Mouse (Mus musculus): ENCODE data around the gene Zxdc. TPM values are rescaled to one million over a fixed set of nuclear protein-coding genes. Genes with fewer than 3 reads are reported as not detected.

The Zxdc gene
- polyA plus RNA-seq, 1 experiment from 2014 or later: 10.4 TPM

- Histone ChIP-seq H3K27me3 (ENCODE audit: control insufficient read depth, insufficient read depth, low read length) (no peaks in the 10 kb centered on the region), H3K36me3 (ENCODE audit: control insufficient read depth, insufficient read depth, low read length) (no peaks in the 10 kb centered on the region), H3K27ac (ENCODE audit: low read length) (no peak within 1 kb of the TSS), H3K9ac (replicated peaks; ENCODE audit: low read depth, low read length) (no peak within 1 kb of the TSS), H3K4me3 (ENCODE audit: low read depth, low read length) (no peak within 1 kb of the TSS), H3K4me2 (replicated peaks; ENCODE audit: low read depth, low read length) (no peak within 1 kb of the TSS), H3K9me3 (ENCODE audit: control insufficient read depth, low read depth, low read length) (no peaks in the 10 kb centered on the region), H3K4me1 (ENCODE audit: control insufficient read depth, insufficient read depth, low read length) (no peaks in the 10 kb centered on the region)
- 82% methylated on average over 7 of the region's 7 CpGs for WGBS
- ATAC-seq (ENCODE audit: insufficient number of reproducible peaks, insufficient read depth, low FRiP score, low read depth): no peak; the same call in 1 of the 2 replicates
Observed at GRCm38 (mm10) chr6:90332561-90333425, 36.5 kb upstream of the Zxdc start, which contains the start of gene Uroc1. Uroc1 (plus strand) TSS chr6:90333284.

- no peak for ATAC-seq (ENCODE audit: insufficient number of reproducible peaks, insufficient read depth, low FRiP score, low read depth)
Observed at GRCm38 (mm10) chr6:90334244-90334643, 35.0 kb upstream of the Zxdc start.

GRCm38 (mm10) chr6:90342343-90342742 lies 26.9 kb upstream of the Zxdc start:
- H3K4me2 ChIP-seq (replicated peaks; ENCODE audit: low read depth, low read length): no peak overlapping the region
- no peak overlapping the region for H3K27ac ChIP-seq (ENCODE audit: low read length)
- H3K36me3 ChIP-seq (ENCODE audit: control insufficient read depth, insufficient read depth, low read length): no peaks in the 10 kb centered on the region
- ATAC-seq (ENCODE audit: insufficient number of reproducible peaks, insufficient read depth, low FRiP score, low read depth): no peak
- no peaks in the 10 kb centered on the region for H3K4me1 ChIP-seq (ENCODE audit: control insufficient read depth, insufficient read depth, low read length)
- H3K4me3 ChIP-seq (ENCODE audit: low read depth, low read length): no peak overlapping the region
- 74% methylated on average over 2 of the region's 2 CpGs for WGBS
- no peak overlapping the region for H3K9ac ChIP-seq (replicated peaks; ENCODE audit: low read depth, low read length)
- H3K9me3 ChIP-seq (ENCODE audit: control insufficient read depth, low read depth, low read length): no peaks in the 10 kb centered on the region
- no peaks in the 10 kb centered on the region for H3K27me3 ChIP-seq (ENCODE audit: control insufficient read depth, insufficient read depth, low read length)

More at GRCm38 (mm10) chr6:90334244-90334643, 35.0 kb upstream of the Zxdc start:
- no peak overlapping the region for H3K4me3 ChIP-seq (ENCODE audit: low read depth, low read length)
- H3K9me3 ChIP-seq (ENCODE audit: control insufficient read depth, low read depth, low read length): no peaks in the 10 kb centered on the region
- no peaks in the 10 kb centered on the region for H3K27me3 ChIP-seq (ENCODE audit: control insufficient read depth, insufficient read depth, low read length)
- H3K4me1 ChIP-seq (ENCODE audit: control insufficient read depth, insufficient read depth, low read length): no peaks in the 10 kb centered on the region
- no peak overlapping the region for H3K9ac ChIP-seq (replicated peaks; ENCODE audit: low read depth, low read length)
- no peak overlapping the region for H3K27ac ChIP-seq (ENCODE audit: low read length)
- H3K36me3 ChIP-seq (ENCODE audit: control insufficient read depth, insufficient read depth, low read length): no peaks in the 10 kb centered on the region
- H3K4me2 ChIP-seq (replicated peaks; ENCODE audit: low read depth, low read length): no peak overlapping the region
- WGBS: 68% methylated on average over 3 of the region's 3 CpGs

- 75% methylated on average over 4 of the region's 4 CpGs for WGBS
- ATAC-seq (ENCODE audit: insufficient number of reproducible peaks, insufficient read depth, low FRiP score, low read depth): no peak
Observed at GRCm38 (mm10) chr6:90347183-90347582, 22.1 kb upstream of the Zxdc start.

GRCm38 (mm10) chr6:90348500-90348899 lies 20.8 kb upstream of the Zxdc start:
- Histone ChIP-seq H3K4me1 (ENCODE audit: control insufficient read depth, insufficient read depth, low read length) (no peaks in the 10 kb centered on the region), H3K27me3 (ENCODE audit: control insufficient read depth, insufficient read depth, low read length) (no peaks in the 10 kb centered on the region), H3K9ac (replicated peaks; ENCODE audit: low read depth, low read length) (no peak overlapping the region), H3K9me3 (ENCODE audit: control insufficient read depth, low read depth, low read length) (no peaks in the 10 kb centered on the region), H3K27ac (ENCODE audit: low read length) (no peak overlapping the region), H3K4me2 (replicated peaks; ENCODE audit: low read depth, low read length) (no peak overlapping the region), H3K4me3 (ENCODE audit: low read depth, low read length) (no peak overlapping the region), H3K36me3 (ENCODE audit: control insufficient read depth, insufficient read depth, low read length) (no peaks in the 10 kb centered on the region)
- WGBS: 77% methylated on average over 4 of the region's 4 CpGs
- ATAC-seq (ENCODE audit: insufficient number of reproducible peaks, insufficient read depth, low FRiP score, low read depth): no peak

More at GRCm38 (mm10) chr6:90347183-90347582, 22.1 kb upstream of the Zxdc start:
- Histone ChIP-seq H3K4me2 (replicated peaks; ENCODE audit: low read depth, low read length) (no peak overlapping the region), H3K4me1 (ENCODE audit: control insufficient read depth, insufficient read depth, low read length) (no peaks in the 10 kb centered on the region), H3K4me3 (ENCODE audit: low read depth, low read length) (no peak overlapping the region), H3K36me3 (ENCODE audit: control insufficient read depth, insufficient read depth, low read length) (no peaks in the 10 kb centered on the region), H3K9ac (replicated peaks; ENCODE audit: low read depth, low read length) (no peak overlapping the region), H3K27ac (ENCODE audit: low read length) (no peak overlapping the region), H3K27me3 (ENCODE audit: control insufficient read depth, insufficient read depth, low read length) (no peaks in the 10 kb centered on the region), H3K9me3 (ENCODE audit: control insufficient read depth, low read depth, low read length) (no peaks in the 10 kb centered on the region)

GRCm38 (mm10) chr6:90350011-90350410 lies 19.3 kb upstream of the Zxdc start:
- 66% methylated on average over 2 of the region's 2 CpGs for WGBS
- ATAC-seq (ENCODE audit: insufficient number of reproducible peaks, insufficient read depth, low FRiP score, low read depth): no peak
- Histone ChIP-seq H3K27ac (ENCODE audit: low read length) (no peak overlapping the region), H3K36me3 (ENCODE audit: control insufficient read depth, insufficient read depth, low read length) (no peaks in the 10 kb centered on the region), H3K27me3 (ENCODE audit: control insufficient read depth, insufficient read depth, low read length) (no peaks in the 10 kb centered on the region), H3K4me3 (ENCODE audit: low read depth, low read length) (no peak overlapping the region), H3K9ac (replicated peaks; ENCODE audit: low read depth, low read length) (no peak overlapping the region), H3K9me3 (ENCODE audit: control insufficient read depth, low read depth, low read length) (no peaks in the 10 kb centered on the region), H3K4me1 (ENCODE audit: control insufficient read depth, insufficient read depth, low read length) (no peaks in the 10 kb centered on the region), H3K4me2 (replicated peaks; ENCODE audit: low read depth, low read length) (no peak overlapping the region)

- no peaks in the 10 kb centered on the region for H3K36me3 ChIP-seq (ENCODE audit: control insufficient read depth, insufficient read depth, low read length)
- H3K4me2 ChIP-seq (replicated peaks; ENCODE audit: low read depth, low read length): no peak overlapping the region
- no peaks in the 10 kb centered on the region for H3K27me3 ChIP-seq (ENCODE audit: control insufficient read depth, insufficient read depth, low read length)
- 50% methylated on average over 5 of the region's 5 CpGs for WGBS
- ATAC-seq (ENCODE audit: insufficient number of reproducible peaks, insufficient read depth, low FRiP score, low read depth): no peak
- no peak overlapping the region for H3K9ac ChIP-seq (replicated peaks; ENCODE audit: low read depth, low read length)
- H3K4me3 ChIP-seq (ENCODE audit: low read depth, low read length): no peak overlapping the region
- H3K27ac ChIP-seq (ENCODE audit: low read length): peak overlapping the region; percentile 4; the same call in 1 of the 2 replicates
- no peaks in the 10 kb centered on the region for H3K9me3 ChIP-seq (ENCODE audit: control insufficient read depth, low read depth, low read length)
- H3K4me1 ChIP-seq (ENCODE audit: control insufficient read depth, insufficient read depth, low read length): peaks cover 6% of the 10 kb centered on the region; the same call in 1 of the 2 replicates
Observed at GRCm38 (mm10) chr6:90358142-90358541, 11.2 kb upstream of the Zxdc start.

GRCm38 (mm10) chr6:90359445-90359844 lies 9.8 kb upstream of the Zxdc start:
- no peak overlapping the region for H3K9ac ChIP-seq (replicated peaks; ENCODE audit: low read depth, low read length)

More at GRCm38 (mm10) chr6:90359445-90359844, 9.8 kb upstream of the Zxdc start:
- no peaks in the 10 kb centered on the region for H3K36me3 ChIP-seq (ENCODE audit: control insufficient read depth, insufficient read depth, low read length)
- no peak for ATAC-seq (ENCODE audit: insufficient number of reproducible peaks, insufficient read depth, low FRiP score, low read depth)
- WGBS: 67% methylated on average over 2 of the region's 2 CpGs
- peaks cover 6% of the 10 kb centered on the region; the same call in 1 of the 2 replicates for H3K4me1 ChIP-seq (ENCODE audit: control insufficient read depth, insufficient read depth, low read length)
- no peak overlapping the region for H3K4me2 ChIP-seq (replicated peaks; ENCODE audit: low read depth, low read length)
- H3K27me3 ChIP-seq (ENCODE audit: control insufficient read depth, insufficient read depth, low read length): no peaks in the 10 kb centered on the region
- no peaks in the 10 kb centered on the region for H3K9me3 ChIP-seq (ENCODE audit: control insufficient read depth, low read depth, low read length)
- H3K4me3 ChIP-seq (ENCODE audit: low read depth, low read length): no peak overlapping the region
- no peak overlapping the region for H3K27ac ChIP-seq (ENCODE audit: low read length)
